Mouse (Mus musculus): ENCODE results near the gene Tbc1d17.

DNA sequence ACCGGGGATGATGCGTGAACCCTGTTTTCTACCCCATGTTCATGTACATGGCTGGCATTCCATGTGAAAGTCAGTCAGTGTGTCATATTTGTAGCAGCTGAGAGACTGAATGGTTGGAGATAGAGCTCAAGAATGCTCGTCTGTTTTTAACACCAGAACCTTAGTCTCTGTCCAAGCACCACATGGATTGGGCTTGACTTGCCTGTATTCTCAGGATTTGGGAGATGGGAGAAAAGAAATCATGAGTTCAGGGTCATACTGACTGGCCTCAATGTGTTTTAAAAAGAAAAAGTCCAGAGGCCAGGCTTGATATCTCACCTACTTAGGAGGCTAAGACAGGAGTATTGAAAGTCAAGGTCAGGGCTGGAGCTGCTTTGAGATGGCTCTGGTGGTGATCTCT is 31.4 kb downstream of the Tbc1d17 start:
- TF ChIP-seq CTCF (IDR thresholded peaks at IDR 0.05; ENCODE audit: borderline replicate concordance, extremely low read depth, insufficient read depth, insufficient read length) (no peak), POLR2A (IDR thresholded peaks at IDR 0.05; ENCODE audit: borderline replicate concordance, extremely low read depth, insufficient read depth, insufficient read length, poor library complexity, severe bottlenecking) (no peak)

Data from brain, embryonic 14.5 days (tissue).